Mouse (Mus musculus) C2C12 (cell line): ENCODE data around the gene Impdh1. TPM values are rescaled to one million over a fixed set of nuclear protein-coding genes. Genes with fewer than 3 reads are reported as not detected.

ENCODE experiments used
- H3K27me3 ChIP-seq: one replicate; pipeline ENCODE4 v1.6.1; 2011; ENCODE audit not compliant: control insufficient read depth, insufficient read depth, insufficient read length
- H3K36me3 ChIP-seq: one replicate; pipeline ENCODE4 v1.6.1; 2011; ENCODE audit not compliant: control insufficient read depth, insufficient read depth
- H3K4me3 ChIP-seq: one replicate; pipeline ENCODE4 v1.5.1; 2011; ENCODE audit warnings: mild to moderate bottlenecking, control low read depth; ENCODE audit not compliant: poor library complexity, insufficient read depth, severe bottlenecking
- H3K79me2 ChIP-seq: one replicate; pipeline ENCODE4 v1.6.1; 2011; ENCODE audit not compliant: control insufficient read depth, insufficient read depth
- H3K79me3 ChIP-seq: one replicate; pipeline ENCODE4 v1.6.1; 2011; ENCODE audit warnings: low read depth, control low read depth
- H3ac ChIP-seq: one replicate; pipeline ENCODE3; 2011; ENCODE audit warnings: low read depth; ENCODE audit not compliant: control insufficient read depth, insufficient read length
- CEBPB ChIP-seq: IDR thresholded peaks from one replicate; pipeline ENCODE4 v1.6.1; 2011; ENCODE audit warnings: low read depth, mild to moderate bottlenecking, control low read depth, moderate library complexity
- CTCF ChIP-seq: IDR thresholded peaks from one replicate; pipeline ENCODE4 v1.5.1; 2011; ENCODE audit not compliant: control insufficient read depth, insufficient read depth, insufficient read length
- FOSL1 ChIP-seq: IDR thresholded peaks from one replicate; pipeline ENCODE4 v1.8.0; 2011; ENCODE audit warnings: mild to moderate bottlenecking, low read length; ENCODE audit not compliant: poor library complexity, insufficient read depth, severe bottlenecking
- MAX ChIP-seq: IDR thresholded peaks from one replicate; pipeline ENCODE4 v1.6.1; 2011; ENCODE audit warnings: mild to moderate bottlenecking, control low read depth
- MYOD1 ChIP-seq: IDR thresholded peaks from one replicate; pipeline ENCODE4 v1.6.1; 2011; ENCODE audit warnings: low read depth; ENCODE audit not compliant: control insufficient read depth, insufficient read length
- MYOG ChIP-seq: IDR thresholded peaks from one replicate; pipeline ENCODE4 v1.6.1; 2011; ENCODE audit not compliant: control insufficient read depth, insufficient read length; ENCODE audit errors: extremely low read depth
- USF1 ChIP-seq: IDR thresholded peaks from one replicate; pipeline ENCODE4 v1.6.1; 2011; ENCODE audit warnings: low read depth, mild to moderate bottlenecking, control low read depth, moderate library complexity
- polyA plus RNA-seq: library from polyadenylated mRNA; unstranded; fragments of >200 nt; fragmentation: generic; extraction: Trizol; gene quantifications from one replicate; pipeline ENCODE4 v1.2.1, GENCODE M21; 2012; ENCODE audit warnings: missing spikeins

The Impdh1 gene
- polyA plus RNA-seq, 1 experiment: 65.9 TPM

- Histone ChIP-seq H3K79me3 (no peaks in the 10 kb centered on the region), H3K4me3 (no peak overlapping the region), H3K79me2 (no peaks in the 10 kb centered on the region), H3K27me3 (no peaks in the 10 kb centered on the region), H3ac (no peak overlapping the region), H3K36me3 (no peaks in the 10 kb centered on the region)
- TF ChIP-seq CTCF: no peak
- no peak for TF ChIP-seq MYOD1
- no peak for TF ChIP-seq MAX
- TF ChIP-seq FOSL1: no peak
- TF ChIP-seq USF1: no peak
- no peak for TF ChIP-seq CEBPB
- TF ChIP-seq MYOG: no peak
Observed at GRCm38 (mm10) chr6:29240806-29241205, 24.6 kb upstream of the Impdh1 start.

GRCm38 (mm10) chr6:29234272-29234671, 18.1 kb upstream of the Impdh1 start:
- Histone ChIP-seq H3K4me3 (no peak overlapping the region), H3K36me3 (no peaks in the 10 kb centered on the region), H3K27me3 (peaks cover 11% of the 10 kb centered on the region), H3ac (no peak overlapping the region), H3K79me2 (no peaks in the 10 kb centered on the region), H3K79me3 (no peaks in the 10 kb centered on the region)
- peak; percentile 49 for TF ChIP-seq MAX
- peak; percentile 57 for TF ChIP-seq CTCF
- TF ChIP-seq MYOG: no peak
- TF ChIP-seq CEBPB: no peak
- TF ChIP-seq USF1: peak; percentile 39
- no peak for TF ChIP-seq MYOD1

- no peaks in the 10 kb centered on the region for H3K36me3 ChIP-seq
Observed at GRCm38 (mm10) chr6:29233710-29234109, 17.5 kb upstream of the Impdh1 start.

GRCm38 (mm10) chr6:29232321-29232720, 16.2 kb upstream of the Impdh1 start:
- no peaks in the 10 kb centered on the region for H3K79me3 ChIP-seq
- no peak overlapping the region for H3K4me3 ChIP-seq
- no peaks in the 10 kb centered on the region for H3K36me3 ChIP-seq
- no peak overlapping the region for H3ac ChIP-seq
- no peak for TF ChIP-seq CEBPB
- TF ChIP-seq CTCF: no peak
- TF ChIP-seq FOSL1: no peak
- TF ChIP-seq MAX: no peak
- TF ChIP-seq USF1: no peak
- no peak for TF ChIP-seq MYOG
- TF ChIP-seq MYOD1: no peak
- no peaks in the 10 kb centered on the region for H3K79me2 ChIP-seq
- H3K27me3 ChIP-seq: peaks cover 20% of the 10 kb centered on the region

More at GRCm38 (mm10) chr6:29233710-29234109, 17.5 kb upstream of the Impdh1 start:
- Histone ChIP-seq H3K27me3 (peaks cover 11% of the 10 kb centered on the region), H3K79me2 (no peaks in the 10 kb centered on the region), H3ac (no peak overlapping the region), H3K79me3 (no peaks in the 10 kb centered on the region), H3K4me3 (no peak overlapping the region)
- TF ChIP-seq USF1: no peak
- no peak for TF ChIP-seq CEBPB
- no peak for TF ChIP-seq MAX
- TF ChIP-seq MYOG: no peak
- TF ChIP-seq FOSL1: no peak
- TF ChIP-seq CTCF: no peak
- TF ChIP-seq MYOD1: no peak

GRCm38 (mm10) chr6:29231799-29232198, 15.6 kb upstream of the Impdh1 start:
- Histone ChIP-seq H3K4me3 (no peak overlapping the region), H3K79me2 (no peaks in the 10 kb centered on the region), H3K79me3 (no peaks in the 10 kb centered on the region), H3ac (no peak overlapping the region), H3K27me3 (peaks cover 20% of the 10 kb centered on the region), H3K36me3 (no peaks in the 10 kb centered on the region)
- TF ChIP-seq CTCF: no peak
- no peak for TF ChIP-seq MYOG
- no peak for TF ChIP-seq MAX
- no peak for TF ChIP-seq USF1
- no peak for TF ChIP-seq MYOD1
- TF ChIP-seq FOSL1: no peak
- TF ChIP-seq CEBPB: no peak

GRCm38 (mm10) chr6:29230386-29230785, 14.2 kb upstream of the Impdh1 start:
- no peak overlapping the region for H3ac ChIP-seq
- no peak overlapping the region for H3K4me3 ChIP-seq
- H3K79me2 ChIP-seq: no peaks in the 10 kb centered on the region
- H3K27me3 ChIP-seq: peaks cover 20% of the 10 kb centered on the region
- TF ChIP-seq CEBPB (no peak), MAX (no peak), MYOD1 (no peak), USF1 (no peak), CTCF (no peak), MYOG (no peak), FOSL1 (no peak)
- H3K79me3 ChIP-seq: no peaks in the 10 kb centered on the region
- no peaks in the 10 kb centered on the region for H3K36me3 ChIP-seq
